Mouse (Mus musculus): ENCODE measurements around the gene Lbr.

GRCm38 (mm10) chr1:181863431-181863830 is 20.6 kb upstream of the Lbr start:
- TF ChIP-seq USF1 (IDR thresholded peaks at IDR 0.05; ENCODE audit: low read depth) (no peak), CTCF (IDR thresholded peaks at IDR 0.05; ENCODE audit: control insufficient read depth, insufficient read depth, insufficient read length) (no peak), MAX (IDR thresholded peaks at IDR 0.05) (no peak), FOSL1 (IDR thresholded peaks at IDR 0.05; ENCODE audit: insufficient read depth, low read length, poor library complexity, severe bottlenecking) (no peak)

Measured in C2C12 (cell line).